Mouse (Mus musculus): Measurements from ENCODE around the gene B4galt1.

GRCm38 (mm10) chr4:40815775-40816372 lies 37.9 kb downstream of the B4galt1 start:
- no peak for TF ChIP-seq CTCF (IDR thresholded peaks at IDR 0.05; ENCODE audit: control insufficient read depth, insufficient read depth, low read length)
- TF ChIP-seq POLR2A (IDR thresholded peaks at IDR 0.05; ENCODE audit: borderline replicate concordance, control insufficient read depth, low read depth, low read length): no peak
